Mouse (Mus musculus) subcutaneous adipose tissue, adult 2 months (tissue): ENCODE results near the gene Coq3. TPM values are rescaled to one million over a fixed set of nuclear protein-coding genes. Genes with fewer than 3 reads are reported as not detected.

ENCODE experiments used
- polyA plus RNA-seq: library from polyadenylated mRNA; depleted of rRNA; stranded (reverse); fragments of >200 nt; gene quantifications from 2 replicates; pipeline ENCODE4 v1.2.3, GENCODE M21; 2012; ENCODE audit warnings: low replicate concordance; rRNA removed

The Coq3 gene
- polyA plus RNA-seq = 5.3 and 7.5 TPM in 2 replicates

GRCm38 (mm10) chr4:21879565-21880220 is at the start of gene Coq3:
Coq3 (plus strand) TSS chr4:21879673.

GRCm38 (mm10) chr4:21847481-21848286 is 31.8 kb upstream of the Coq3 start, which contains the start of gene Pnisr:
Pnisr (plus strand) TSS chr4:21847583.

GRCm38 (mm10) chr4:21930971-21931771 is 51.7 kb downstream of the Coq3 start, which contains the start of gene Faxc:
Faxc (plus strand) TSS chr4:21931329.

Other genes starting within 250 kb of the Coq3 start
- gene Prdm13, start 193.7 kb upstream of the Coq3 start, polyA plus RNA-seq = not detected in 2 replicates
- 6.5 and 7.4 TPM in 2 replicates for gene Ccnc, start 152.0 kb upstream of the Coq3 start, polyA plus RNA-seq
- 3.3 and 4.7 TPM in 2 replicates for gene Usp45, start 112.5 kb upstream of the Coq3 start, polyA plus RNA-seq
- 3.9 and 5.8 TPM in 2 replicates for gene Tstd3, start 112.5 kb upstream of the Coq3 start, polyA plus RNA-seq
- gene Pnisr, start 32.1 kb upstream of the Coq3 start, polyA plus RNA-seq = 60.5 and 91.8 TPM in 2 replicates
- 0.32 and 7.5 TPM in 2 replicates for gene Faxc, start 51.7 kb downstream of the Coq3 start, polyA plus RNA-seq